8 mouse cellular contexts compared by ENCODE assay signal in the genomic region with DNA sequence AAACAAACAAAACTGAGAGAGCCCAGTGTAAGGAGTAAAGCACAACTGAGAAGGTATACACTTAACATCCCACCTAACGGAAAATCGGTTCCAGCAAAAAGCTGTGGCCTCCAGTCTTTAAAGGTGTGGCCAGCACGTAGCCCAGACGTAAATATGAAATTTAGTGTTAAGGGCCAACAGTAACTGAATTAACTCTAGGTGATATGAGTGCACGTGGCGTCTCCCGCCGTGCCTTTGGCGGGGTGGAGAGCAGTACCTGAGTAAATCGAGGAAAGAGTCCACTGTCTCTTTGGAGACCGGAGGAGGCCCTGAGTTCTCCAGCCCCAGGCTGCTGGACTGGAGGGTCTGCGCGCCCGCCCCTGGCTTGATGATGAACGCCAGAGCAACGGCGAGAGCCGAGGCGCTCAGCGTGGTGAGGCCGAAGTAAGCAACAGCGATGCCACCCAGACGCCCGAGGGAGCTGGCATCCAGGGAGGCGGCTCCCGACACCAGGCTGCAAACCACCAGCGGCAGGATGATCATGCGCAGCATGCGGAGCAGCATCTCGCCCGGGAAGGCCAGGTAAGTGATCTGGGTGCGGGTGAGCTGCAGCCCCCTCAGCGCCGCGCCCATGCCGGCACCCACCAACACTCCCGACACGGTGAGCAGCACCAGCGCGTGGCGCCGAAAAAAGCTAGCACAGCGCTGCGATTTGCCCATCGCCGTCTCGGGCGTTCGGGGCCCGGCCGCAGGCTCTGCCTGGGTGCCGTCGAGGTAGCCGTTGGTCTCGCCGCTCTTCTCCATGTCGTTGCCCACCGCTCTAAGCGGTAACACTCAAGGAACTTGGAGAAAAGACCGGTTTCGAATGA. TPM values are rescaled to one million over a fixed set of nuclear protein-coding genes. Genes with fewer than 3 reads are reported as not detected.
DNase-seq lines count a peak whose midpoint lies in the region; ATAC-seq and TF ChIP-seq lines count a peak whose summit lies in the region.

No protein-coding gene starts in this region.

- ATAC-seq in CD4-positive, CD25-positive, alpha-beta regulatory T cell, adult 4 months, result peak; percentile 7
- ATAC-seq in embryonic facial prominence, embryonic 12.5 days (ENCODE audit: insufficient number of reproducible peaks, insufficient read depth, low FRiP score, low TSS enrichment), result no peak; the same call in 1 of the 2 replicates
- ATAC-seq in kidney, embryonic 16.5 days (ENCODE audit: low FRiP score, low TSS enrichment), result peak; percentile 27
- peak; percentile 17; the same call in 1 of the 2 replicates for ATAC-seq in liver, embryonic 11.5 days (replicated peaks; ENCODE audit: low FRiP score)

- no peaks in the 10 kb centered on the region for H3K36me3 ChIP-seq in embryonic facial prominence, embryonic 12.5 days
- H3K36me3 ChIP-seq in kidney, embryonic 16.5 days (ENCODE audit: insufficient read depth, low read length), result no peaks in the 10 kb centered on the region
- no peaks in the 10 kb centered on the region for H3K36me3 ChIP-seq in liver, embryonic 11.5 days (ENCODE audit: control insufficient read depth, insufficient read depth, low read length)
- H3K36me3 ChIP-seq in myocyte (ENCODE audit: control insufficient read depth, insufficient read depth), result peaks cover 15% of the 10 kb centered on the region

- TF ChIP-seq POLR2A in myocyte (IDR thresholded peaks at IDR 0.05; ENCODE audit: insufficient read length, low read depth), result peak; percentile 30

- peaks cover 10% of the 10 kb centered on the region; the same call in 1 of the 2 replicates for H3K4me1 ChIP-seq in embryonic facial prominence, embryonic 12.5 days
- H3K4me1 ChIP-seq in kidney, embryonic 16.5 days (ENCODE audit: insufficient read depth, low read length), result peaks cover 25% of the 10 kb centered on the region
- peaks cover 8% of the 10 kb centered on the region for H3K4me1 ChIP-seq in liver, embryonic 11.5 days (replicated peaks; ENCODE audit: control insufficient read depth, insufficient read depth, low read length)

- H3K27ac ChIP-seq in embryonic facial prominence, embryonic 12.5 days, result peak overlapping the region; percentile 94
- H3K27ac ChIP-seq in kidney, embryonic 16.5 days (ENCODE audit: low read length), result peak overlapping the region; percentile 78
- H3K27ac ChIP-seq in liver, embryonic 11.5 days (ENCODE audit: low read depth, low read length), result peak overlapping the region; percentile 95

- no peaks in the 10 kb centered on the region for H3K9me3 ChIP-seq in embryonic facial prominence, embryonic 12.5 days
- H3K9me3 ChIP-seq in kidney, embryonic 16.5 days (ENCODE audit: low read length), result no peaks in the 10 kb centered on the region
- no peaks in the 10 kb centered on the region for H3K9me3 ChIP-seq in liver, embryonic 11.5 days (ENCODE audit: control insufficient read depth, low read length)

- peak; percentile 43 to 46 for DNase-seq in adrenal gland, adult 18-20 months (ENCODE audit: low spot score in 2 of 2)
- peak; percentile 11 for DNase-seq in heart, adult 8-10 months (ENCODE audit: low spot score)
- DNase-seq in liver, embryonic 11.5 days (ENCODE audit: low spot score), result peak; percentile 67
- DNase-seq in testis, postnatal 14 days (ENCODE audit: low spot score), result peak; percentile 49

- H3ac ChIP-seq in myocyte (ENCODE audit: control insufficient read depth, insufficient read length), result peak overlapping the region; percentile 92

- peak overlapping the region; percentile 84 for H3K4me2 ChIP-seq in embryonic facial prominence, embryonic 12.5 days (replicated peaks)
- peak overlapping the region; percentile 99 for H3K4me2 ChIP-seq in kidney, embryonic 16.5 days (replicated peaks; ENCODE audit: low read depth, low read length)
- peak overlapping the region; percentile 92 for H3K4me2 ChIP-seq in liver, embryonic 11.5 days
- peak overlapping the region; percentile 80 for H3K4me2 ChIP-seq in myocyte (ENCODE audit: low read depth)

- 1% methylated on average over 61 of the region's 61 CpGs for WGBS in embryonic facial prominence, embryonic 12.5 days
- 2% methylated on average over 61 of the region's 61 CpGs for WGBS in kidney, embryonic 16.5 days
- 1% methylated on average over 61 of the region's 61 CpGs for WGBS in liver, embryonic 11.5 days

- peaks cover 49% of the 10 kb centered on the region for H3K79me2 ChIP-seq in myocyte (ENCODE audit: control insufficient read depth, insufficient read depth)

- no peaks in the 10 kb centered on the region for H3K27me3 ChIP-seq in embryonic facial prominence, embryonic 12.5 days
- H3K27me3 ChIP-seq in kidney, embryonic 16.5 days (ENCODE audit: insufficient read depth, low read length), result no peaks in the 10 kb centered on the region
- no peaks in the 10 kb centered on the region for H3K27me3 ChIP-seq in liver, embryonic 11.5 days (replicated peaks; ENCODE audit: control insufficient read depth, insufficient read depth, low read length)
- no peaks in the 10 kb centered on the region for H3K27me3 ChIP-seq in myocyte (ENCODE audit: control insufficient read depth, insufficient read depth, insufficient read length)

- H3K9ac ChIP-seq in embryonic facial prominence, embryonic 12.5 days, result peak overlapping the region; percentile 72
- peak overlapping the region; percentile 80 for H3K9ac ChIP-seq in kidney, embryonic 16.5 days (replicated peaks; ENCODE audit: low read length)
- H3K9ac ChIP-seq in liver, embryonic 11.5 days (ENCODE audit: low read depth, low read length), result peak overlapping the region; percentile 81

- H3K4me3 ChIP-seq in embryonic facial prominence, embryonic 12.5 days, result peak overlapping the region; percentile 65
- peak overlapping the region; percentile 73 for H3K4me3 ChIP-seq in kidney, embryonic 16.5 days (ENCODE audit: low read length)
- H3K4me3 ChIP-seq in liver, embryonic 11.5 days (ENCODE audit: low read depth, low read length), result peak overlapping the region; percentile 68
- H3K4me3 ChIP-seq in myocyte, result peak overlapping the region; percentile 87

TF ChIP-seq in myocyte, 11 proteins besides CTCF, POLR2A, EP300 and RAD21:
- no peak for TF ChIP-seq TCF3 (IDR thresholded peaks at IDR 0.05; ENCODE audit: insufficient read length, low read depth)
- TF ChIP-seq MYOG (IDR thresholded peaks at IDR 0.05; ENCODE audit: control insufficient read depth in 1 of 3, insufficient read depth in 1 of 3, insufficient read length in 2 of 3, low read depth in 2 of 3), result peak in 1 of 3 experiments; percentile 14
- TF ChIP-seq REST (IDR thresholded peaks at IDR 0.05; ENCODE audit: insufficient read depth, insufficient read length), result no peak
- TF ChIP-seq MYOD1 (IDR thresholded peaks at IDR 0.05; ENCODE audit: control insufficient read depth in 1 of 3, insufficient read length in 2 of 3, low read depth in 2 of 3), result no peak
TF ChIP-seq in myocyte: peak in this region for 1.

RNA-seq across cellular contexts. Expression of gene Slc1a4, which starts 0.6 kb away (rescaled TPM):
- under 1 TPM; 0.13 to 0.70 TPM for polyA plus RNA-seq in CD4-positive, CD25-positive, alpha-beta regulatory T cell, adult 4 months (2017; shearing (Covaris generic))
- 1 to 10 TPM; 6.3 to 9.7 TPM for total RNA-seq in adrenal gland, adult 18-20 months (2021)
- polyA plus RNA-seq in embryonic facial prominence, embryonic 12.5 days (2016; fragmentation: Nextera tagmentation; extraction: Ambion mirVana), result 17.8 and 18.0 TPM in 2 replicates
- total RNA-seq in heart, adult 8-10 months (2022), result 1 to 10 TPM; 1.2 to 1.8 (median 1.4) TPM
- 9.4 and 9.8 TPM in 2 replicates for polyA plus RNA-seq in kidney, embryonic 16.5 days (2015; fragmentation: Nextera tagmentation; extraction: Ambion mirVana)
- 18.6 and 19.4 TPM in 2 replicates for polyA plus RNA-seq in liver, embryonic 11.5 days (2014; fragmentation: Nextera tagmentation; extraction: Ambion mirVana)
- 66.7 TPM for polyA plus RNA-seq in myocyte (2012; fragmentation: generic; extraction: Trizol)

Comparison
In these comparisons a context has a peak if more than half of its experiments do, and no peak if none do; other contexts are left out.
1. DNase-seq: peak in every context shown above with its lines; median percentile 67 in liver, embryonic 11.5 days; 49 in testis, postnatal 14 days; 44 in adrenal gland, adult 18-20 months; 11 in heart, adult 8-10 months.